Mouse (Mus musculus) heart, adult 2 months (tissue): ENCODE measurements around the gene Ttll1. TPM values are rescaled to one million over a fixed set of nuclear protein-coding genes. Genes with fewer than 3 reads are reported as not detected.

Experiments used
- DNase-seq, 2 experiments: peaks; one replicate each; pipeline ENCODE4 v3.0.0; 2021
- H3K27ac ChIP-seq: fragments of 200-600 bp; 2 replicates; pipeline ENCODE4 v1.8.1; 2022
- H3K27me3 ChIP-seq: fragments of 200-500 bp; 2 replicates; pipeline ENCODE4 v1.6.1; 2012; ENCODE audit warnings: mild to moderate bottlenecking, low read length, inconsistent platforms, mixed read lengths; ENCODE audit not compliant: control insufficient read depth, insufficient read depth
- H3K36me3 ChIP-seq: fragments of 200-500 bp; 2 replicates; pipeline ENCODE4 v1.6.1; 2012; ENCODE audit warnings: low read length, inconsistent platforms; ENCODE audit not compliant: control insufficient read depth, insufficient read depth
- H3K4me1 ChIP-seq: fragments of 200-500 bp; 2 replicates; pipeline ENCODE4 v1.6.1; 2011; ENCODE audit warnings: low read length; ENCODE audit not compliant: control insufficient read depth, insufficient read depth
- H3K4me3 ChIP-seq: fragments of 200-600 bp; 2 replicates; pipeline ENCODE4 v1.8.1; 2022
- H3K79me2 ChIP-seq: fragments of 200-500 bp; replicated peaks from 2 replicates; pipeline ENCODE4 v1.6.1; 2012; ENCODE audit warnings: mild to moderate bottlenecking, inconsistent platforms, low read length, moderate library complexity, mixed read lengths; ENCODE audit not compliant: control insufficient read depth, insufficient read depth
- H3K9ac ChIP-seq: fragments of 200-500 bp; 2 replicates; pipeline ENCODE4 v1.6.1; 2012; ENCODE audit warnings: low read depth, mild to moderate bottlenecking, control low read depth, inconsistent platforms, low read length, mixed read lengths
- CTCF ChIP-seq: fragments of 200-600 bp; IDR thresholded peaks from 2 replicates; pipeline ENCODE4 v1.8.1; 2022; ENCODE audit warnings: antibody characterized with exemption, mild to moderate bottlenecking, moderate library complexity
- EP300 ChIP-seq: fragments of 200-500 bp; IDR thresholded peaks from 2 replicates; pipeline ENCODE4 v1.6.1; 2011; ENCODE audit warnings: low read depth, low read length, control low read depth; ENCODE audit not compliant: insufficient read depth
- POLR2A ChIP-seq: fragments of 200-500 bp; IDR thresholded peaks from 2 replicates; pipeline ENCODE4 v1.6.1; 2011; ENCODE audit warnings: mild to moderate bottlenecking, low read depth, low read length, control low read depth; ENCODE audit not compliant: insufficient read depth
- WGBS: fragments of 180-500 bp; shearing (Covaris S2); methylation state at CpG from one replicate; pipeline ENCODE4 v1.1.7; 2018; 5-methylcytosine and 5-hydroxymethylcytosine counted together
- intact Hi-C: fragments of 180-260 bp; cut with DNase I; formaldehyde crosslinking; loops from one replicate; pipeline ENCODE4 v1.15.1; 2025
- polyA plus RNA-seq: library from polyadenylated mRNA; depleted of rRNA; stranded (reverse); fragments of >200 nt; gene quantifications from 2 replicates; pipeline ENCODE4 v1.2.3, GENCODE M21; 2012
- total RNA-seq, 2 experiments: library from RNA; stranded (reverse); gene quantifications; 2 replicates each; pipeline ENCODE4 v1.2.3; 2021

Gene Ttll1
- total and polyA plus RNA-seq, 3 experiments: 37.6 to 62.9 (median 52.1) TPM

DNA sequence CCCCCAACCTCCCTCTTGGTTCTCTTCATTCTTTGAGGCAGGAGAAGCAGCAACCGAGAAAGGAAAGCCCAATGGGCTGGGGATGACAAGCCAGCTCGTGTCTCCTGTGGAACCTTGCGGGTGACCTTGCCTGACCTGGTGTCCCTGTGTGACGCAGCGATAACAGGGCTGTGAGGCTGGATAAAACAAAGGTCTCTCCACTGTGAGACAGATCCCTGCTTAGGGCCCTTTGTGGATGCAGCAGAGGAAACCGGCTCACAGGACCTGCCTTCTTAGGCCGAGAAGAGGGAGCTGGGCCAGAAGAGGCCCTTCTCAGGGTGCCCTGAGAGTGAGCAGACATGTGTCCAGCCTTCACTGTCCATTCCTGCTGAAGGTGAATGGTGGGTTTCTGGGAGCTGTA, 12.5 kb upstream of the Ttll1 start:
- DNase-seq: peak; percentile 46 to 55
- Histone ChIP-seq H3K9ac (peak overlapping the region; percentile 61), H3K4me3 (no peak overlapping the region), H3K27me3 (no peaks in the 10 kb centered on the region), H3K4me1 (peaks cover 4% of the 10 kb centered on the region), H3K27ac (peak overlapping the region; percentile 91), H3K36me3 (no peaks in the 10 kb centered on the region), H3K79me2 (peaks cover 2% of the 10 kb centered on the region; the same call in 1 of the 2 replicates)
- intact Hi-C loops: no loop called here
- WGBS: 14% methylated on average over 7 of the region's 7 CpGs
- no peak for TF ChIP-seq CTCF
- TF ChIP-seq POLR2A: peak; percentile 51; the same call in 1 of the 2 replicates
- TF ChIP-seq EP300: peak; percentile 75; the same call in 1 of the 2 replicates

DNA sequence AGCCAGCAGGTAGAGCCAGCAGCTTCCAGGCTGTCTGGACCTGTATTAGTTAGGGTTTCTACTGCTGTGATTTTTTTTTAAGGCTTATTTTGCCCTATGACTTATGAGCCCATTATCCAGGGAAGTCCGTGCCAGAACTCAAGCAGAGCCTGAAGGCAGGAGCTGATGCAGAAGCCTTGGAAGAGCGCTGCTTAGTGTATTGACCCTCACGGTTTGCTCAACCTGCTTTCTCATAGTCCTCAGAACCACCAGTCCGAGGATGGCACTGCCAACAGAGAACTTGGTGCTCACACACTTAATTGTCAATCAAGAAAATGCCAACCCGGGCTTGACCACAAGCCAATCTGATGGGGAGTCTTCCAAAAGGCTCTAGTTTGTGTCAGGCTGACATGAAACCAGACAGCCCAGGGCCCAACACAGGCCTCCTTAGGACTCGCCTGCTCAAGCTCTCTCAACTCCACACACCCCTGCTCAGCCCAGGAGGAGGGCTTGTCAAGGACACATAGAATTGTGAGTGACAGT, 10.2 kb upstream of the Ttll1 start:
- H3K4me1 ChIP-seq: no peaks in the 10 kb centered on the region
- intact Hi-C loops: no loop called here
- WGBS: 77% methylated on average over 6 of the region's 6 CpGs
- H3K9ac ChIP-seq: no peak overlapping the region
- no peak overlapping the region for H3K4me3 ChIP-seq
- no peaks in the 10 kb centered on the region for H3K27me3 ChIP-seq
- no peaks in the 10 kb centered on the region for H3K79me2 ChIP-seq
- H3K27ac ChIP-seq: no peak overlapping the region
- TF ChIP-seq CTCF (no peak), EP300 (no peak), POLR2A (no peak)
- no peaks in the 10 kb centered on the region for H3K36me3 ChIP-seq
- DNase-seq: no peak

DNA sequence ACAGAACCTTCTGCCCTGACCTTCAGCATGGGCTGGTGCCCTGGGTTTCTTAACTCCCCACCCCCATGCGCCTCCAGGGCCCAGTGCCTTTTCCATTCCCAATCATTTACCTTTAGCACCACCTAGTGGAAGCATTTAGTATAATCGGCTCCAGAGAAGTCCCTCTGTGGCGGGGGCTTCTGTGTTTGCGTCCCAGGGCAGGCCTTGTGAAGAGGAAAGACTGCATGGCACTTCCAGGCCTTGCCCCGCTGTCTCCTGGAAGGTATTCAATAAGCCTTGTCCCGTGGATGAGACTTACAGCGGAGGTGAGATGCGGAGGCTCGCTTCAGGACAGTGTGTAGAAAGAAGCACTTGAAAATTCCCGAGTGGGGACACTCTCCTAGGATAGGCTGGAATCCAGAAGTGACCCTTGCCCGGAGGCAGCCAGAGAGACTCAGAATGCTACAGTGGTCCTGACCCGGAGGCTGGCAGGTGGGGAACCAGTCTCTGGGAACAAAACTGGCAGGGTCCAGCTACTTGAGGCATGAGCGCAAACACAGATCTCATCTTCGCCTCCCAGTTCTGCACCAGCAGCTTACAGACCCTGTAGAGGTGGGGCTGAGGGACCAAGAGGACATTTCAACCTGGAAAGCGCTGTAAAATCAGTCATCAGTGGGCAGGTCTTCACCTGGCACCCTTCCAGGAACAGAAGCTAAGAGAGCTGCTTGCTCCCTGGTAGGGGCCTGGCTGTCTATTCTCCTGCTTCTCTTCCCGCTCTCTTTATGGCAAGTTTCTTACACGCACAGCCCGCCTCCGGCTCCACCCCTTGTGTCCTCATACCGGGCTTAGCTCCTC, 7.7 kb upstream of the Ttll1 start:
- TF ChIP-seq EP300 (peak; percentile 77; the same call in 1 of the 2 replicates), CTCF (peak; percentile 93), POLR2A (no peak)
- H3K4me1 ChIP-seq: no peaks in the 10 kb centered on the region
- intact Hi-C loops: loop anchor here (1.0 to 10.0 kb wide), 5 partner anchors 111 to 716 kb away; no protein-coding TSS in a partner anchor
- no peak overlapping the region for H3K9ac ChIP-seq
- DNase-seq: peak; percentile 63 to 67
- no peak overlapping the region for H3K27ac ChIP-seq
- no peaks in the 10 kb centered on the region for H3K36me3 ChIP-seq
- no peak overlapping the region for H3K4me3 ChIP-seq
- no peaks in the 10 kb centered on the region for H3K27me3 ChIP-seq
- no peaks in the 10 kb centered on the region for H3K79me2 ChIP-seq
- WGBS: 31% methylated on average over 20 of the region's 20 CpGs

DNA sequence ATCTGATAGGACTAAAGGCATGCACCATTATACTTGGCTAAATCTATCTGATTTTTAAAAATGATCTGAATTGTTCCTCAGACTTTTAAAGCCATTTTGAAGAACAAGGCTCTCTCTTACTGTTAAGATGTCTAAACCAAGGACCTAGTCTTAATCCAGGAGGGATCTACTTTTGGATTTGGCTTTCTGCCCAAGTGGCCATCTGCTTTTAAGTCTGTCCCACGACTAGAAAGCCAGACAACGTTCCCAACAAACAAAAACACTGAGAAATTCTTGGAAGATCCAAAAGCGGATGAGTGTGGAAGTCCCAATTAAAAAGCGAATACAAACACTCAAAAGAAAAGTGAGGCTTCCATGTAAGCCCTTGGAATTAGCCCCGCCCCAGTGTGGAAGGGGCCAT, 4.3 kb upstream of the Ttll1 start:
- H3K27me3 ChIP-seq: no peaks in the 10 kb centered on the region
- H3K79me2 ChIP-seq: no peaks in the 10 kb centered on the region
- intact Hi-C loops: loop anchor here (5.0 to 10.0 kb wide), 4 partner anchors 108 to 713 kb away; no protein-coding TSS in a partner anchor
- no peak overlapping the region for H3K9ac ChIP-seq
- H3K36me3 ChIP-seq: no peaks in the 10 kb centered on the region
- H3K4me3 ChIP-seq: no peak overlapping the region
- WGBS: 62% methylated on average over 5 of the region's 5 CpGs
- H3K4me1 ChIP-seq: no peaks in the 10 kb centered on the region
- DNase-seq: no peak
- TF ChIP-seq EP300 (no peak), CTCF (no peak), POLR2A (no peak)
- H3K27ac ChIP-seq: no peak overlapping the region

DNA sequence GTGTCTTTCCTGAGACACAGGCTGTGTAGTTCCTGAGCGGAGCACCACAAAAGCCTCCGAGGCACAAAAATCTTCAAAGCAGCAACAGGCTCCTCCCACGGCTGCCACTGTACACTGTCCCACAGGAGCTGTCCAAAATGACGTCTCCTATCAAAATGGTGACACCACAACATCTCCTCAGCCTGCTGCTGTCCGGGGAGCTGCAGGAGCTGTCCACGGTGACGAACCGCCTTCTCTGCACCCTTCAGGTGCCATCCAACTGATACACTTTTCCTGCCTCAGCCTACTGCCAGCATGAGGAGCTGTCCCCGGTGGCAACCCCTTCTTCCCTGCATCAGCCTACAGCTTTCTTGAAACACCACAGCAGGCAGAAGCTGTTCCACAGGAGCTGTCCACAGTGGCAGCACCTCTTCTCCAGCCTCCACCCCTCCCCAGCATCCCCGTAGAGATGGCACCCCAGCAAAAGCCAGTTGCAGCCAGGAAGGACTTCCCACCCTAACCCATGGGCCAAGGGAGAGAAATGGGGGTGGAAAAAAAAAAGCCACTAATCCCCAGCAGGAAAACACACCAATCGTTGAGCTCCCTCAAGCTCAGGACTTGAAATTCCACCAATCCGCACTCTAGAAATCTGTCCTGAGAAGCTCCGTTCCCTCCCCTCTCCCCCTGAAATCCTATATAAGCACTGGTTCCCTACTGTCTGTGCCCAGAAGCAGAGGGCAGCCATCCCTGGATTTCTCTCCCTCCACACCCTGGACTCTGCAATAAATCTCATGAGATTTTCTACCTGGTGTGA, 2.0 kb upstream of the Ttll1 start:
- DNase-seq: no peak
- no peaks in the 10 kb centered on the region for H3K79me2 ChIP-seq
- TF ChIP-seq EP300: no peak
- no peak for TF ChIP-seq POLR2A
- TF ChIP-seq CTCF: no peak
- intact Hi-C loops: loop anchor here (10.0 kb wide), 1 partner anchor 358 kb away; no protein-coding TSS in a partner anchor
- H3K4me3 ChIP-seq: no peak overlapping the region
- no peaks in the 10 kb centered on the region for H3K36me3 ChIP-seq
- no peak overlapping the region for H3K9ac ChIP-seq
- no peaks in the 10 kb centered on the region for H3K27me3 ChIP-seq
- 56% methylated on average over 13 of the region's 13 CpGs for WGBS
- no peaks in the 10 kb centered on the region for H3K4me1 ChIP-seq
- H3K27ac ChIP-seq: no peak overlapping the region
